Mouse (Mus musculus) T-cell, adult 2 months (primary cell): Measurements from ENCODE around the gene Itpkc.
A peak's percentile ranks its signal among the peaks of the same experiment; 100 is the strongest.

Experiments used
- DNase-seq: peaks from one replicate; pipeline ENCODE4 v3.0.0; 2022; ENCODE audit warnings: low spot score

Gene Itpkc

GRCm38 (mm10) chr7:27228281-27228821, at the start of gene Itpkc:
Gene Itpkc, minus strand, starts transcription at chr7:27228661.
- peak; percentile 93 for DNase-seq

- no peak for DNase-seq
These were observed 48.7 kb upstream of the Itpkc start for GRCm38 (mm10) chr7:27277191-27277590.

- no peak for DNase-seq
These were observed 47.6 kb upstream of the Itpkc start for GRCm38 (mm10) chr7:27276021-27276420.

- no peak for DNase-seq
These were observed 46.5 kb upstream of the Itpkc start for GRCm38 (mm10) chr7:27274916-27275315.

GRCm38 (mm10) chr7:27273739-27274351, 45.4 kb upstream of the Itpkc start:
- peak; percentile 6 for DNase-seq

GRCm38 (mm10) chr7:27271423-27271822, 43.0 kb upstream of the Itpkc start:
- DNase-seq: no peak

- DNase-seq: no peak
These were observed 38.2 kb upstream of the Itpkc start for GRCm38 (mm10) chr7:27266515-27267128.

- no peak for DNase-seq
These were observed 36.3 kb upstream of the Itpkc start for GRCm38 (mm10) chr7:27264761-27265160.

GRCm38 (mm10) chr7:27261888-27262287, 33.4 kb upstream of the Itpkc start:
- no peak for DNase-seq

GRCm38 (mm10) chr7:27260856-27261255, 32.4 kb upstream of the Itpkc start:
- no peak for DNase-seq

GRCm38 (mm10) chr7:27259771-27260170, 31.3 kb upstream of the Itpkc start:
- peak; percentile 28 for DNase-seq

- DNase-seq: no peak
These were observed 30.8 kb upstream of the Itpkc start for GRCm38 (mm10) chr7:27259271-27259721.

GRCm38 (mm10) chr7:27258205-27258899, 29.9 kb upstream of the Itpkc start, which contains the start of gene Numbl:
Gene Numbl, plus strand, starts transcription at chr7:27258433.
- DNase-seq: peak; percentile 78

GRCm38 (mm10) chr7:27257852-27258204, 29.4 kb upstream of the Itpkc start:
- DNase-seq: no peak

GRCm38 (mm10) chr7:27257046-27257851, 28.8 kb upstream of the Itpkc start:
- DNase-seq: no peak

- no peak for DNase-seq
These were observed 27.3 kb upstream of the Itpkc start for GRCm38 (mm10) chr7:27255721-27256120.

GRCm38 (mm10) chr7:27251946-27252345, 23.5 kb upstream of the Itpkc start:
- DNase-seq: no peak

- no peak for DNase-seq
These were observed 21.5 kb upstream of the Itpkc start for GRCm38 (mm10) chr7:27249928-27250327.

GRCm38 (mm10) chr7:27249146-27249545, 20.7 kb upstream of the Itpkc start:
- DNase-seq: no peak

- DNase-seq: peak; percentile 28
These were observed 15.6 kb upstream of the Itpkc start for GRCm38 (mm10) chr7:27244088-27244487.

- no peak for DNase-seq
These were observed 14.8 kb upstream of the Itpkc start for GRCm38 (mm10) chr7:27243211-27243610.

- no peak for DNase-seq
These were observed 10.1 kb upstream of the Itpkc start for GRCm38 (mm10) chr7:27238568-27238967.
